Mouse (Mus musculus): ENCODE data around the gene Rpl28.

- no peak for TF ChIP-seq POLR2A (IDR thresholded peaks at IDR 0.05; ENCODE audit: borderline replicate concordance, low read depth, low read length)
- TF ChIP-seq CTCF (IDR thresholded peaks at IDR 0.05; ENCODE audit: low read depth, low read length): no peak
Observed at GRCm38 (mm10) chr7:4749169-4749568, 43.5 kb upstream of the Rpl28 start.

Data from bone marrow macrophage, adult 2 months (primary cell).